Mouse (Mus musculus) left cerebral cortex, postnatal 25 days (tissue): Measurements from ENCODE around the gene Dohh. TPM values are rescaled to one million over a fixed set of nuclear protein-coding genes. Genes with fewer than 3 reads are reported as not detected.

ENCODE experiments used
- DNase-seq, 2 experiments: peaks; one replicate each; pipeline ENCODE4 v3.0.0; 2022; ENCODE audit warnings: low spot score in 2 of 2, mixed read lengths in 1 of 2
- intact Hi-C: fragments of 180-260 bp; cut with DNase I; formaldehyde crosslinking; loops from one replicate; pipeline ENCODE4 v1.15.1; 2025
- total RNA-seq, 2 experiments: library from RNA; stranded (reverse); gene quantifications; 2 replicates each; pipeline ENCODE4 v1.2.3; 2021

The Dohh gene
- total RNA-seq, 2 experiments from 2014 or later, result 83.7 to 87.7 TPM

- intact Hi-C loops, result no loop called here
- peak; percentile 100 for DNase-seq
Measured at GRCm38 (mm10) chr10:81378553-81379182, 5.6 kb upstream of the Dohh start.

DNA sequence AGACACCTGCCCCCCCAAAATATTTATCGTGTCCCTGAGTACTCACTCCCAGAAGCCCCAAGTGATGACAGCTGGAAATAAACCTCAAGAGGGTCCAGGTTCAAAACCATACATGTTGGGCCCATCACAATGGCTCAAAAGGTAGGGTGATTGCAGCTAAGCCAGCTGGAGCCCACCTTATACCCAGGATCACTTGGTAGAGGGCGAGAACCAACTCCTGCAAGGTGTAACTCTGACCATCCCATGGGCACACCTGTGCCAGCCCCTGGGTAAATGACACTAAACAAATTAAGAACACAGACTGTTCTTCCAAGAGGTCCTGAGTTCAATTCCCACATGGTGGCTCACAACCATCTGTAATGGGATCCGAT lies 5.1 kb upstream of the Dohh start:
- intact Hi-C loops, result no loop called here
- no peak for DNase-seq

- DNase-seq, result no peak
- intact Hi-C loops, result no loop called here
Measured at GRCm38 (mm10) chr10:81379809-81380378, 4.3 kb upstream of the Dohh start.

DNA sequence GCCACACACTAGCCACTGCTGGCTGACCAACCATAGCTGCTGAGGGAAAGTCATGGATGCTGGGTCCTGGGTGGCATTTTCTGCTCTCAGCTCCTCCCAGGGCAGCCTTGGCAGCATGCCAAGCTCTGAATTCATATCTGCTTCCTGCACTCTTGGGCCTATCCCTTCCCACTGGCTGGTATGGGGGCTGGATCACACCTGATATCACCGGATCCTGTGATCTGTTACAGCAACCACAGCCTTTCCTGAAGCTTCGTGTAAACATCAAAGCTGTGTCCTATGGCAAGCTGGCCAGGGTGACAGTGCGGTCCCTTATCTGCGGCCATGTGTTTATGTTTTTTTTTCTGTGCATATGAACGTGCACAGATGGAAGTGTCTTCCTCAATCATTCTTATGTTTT lies 2.2 kb upstream of the Dohh start:
- intact Hi-C loops, result no loop called here
- no peak for DNase-seq

DNA sequence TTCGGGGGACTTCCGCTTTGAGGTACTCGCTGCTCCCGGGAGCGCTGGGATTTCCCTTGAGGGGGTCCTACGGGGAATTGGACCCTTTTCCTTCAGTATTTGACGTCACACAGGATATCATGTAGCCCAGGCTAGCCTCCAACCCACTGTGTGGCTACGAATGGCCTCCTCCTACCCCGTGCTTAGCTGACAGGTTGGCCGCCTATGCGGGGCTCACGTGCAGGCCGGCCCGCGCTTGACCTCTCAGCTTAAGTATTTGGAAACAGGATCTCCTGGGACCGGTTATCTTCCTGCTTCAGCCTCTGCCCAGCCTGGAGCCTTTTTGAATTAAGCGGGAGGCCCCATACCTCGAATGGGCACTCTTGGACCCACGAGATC lies 366 bp downstream of the Dohh start:
- intact Hi-C loops, result no loop called here
- no peak for DNase-seq

GRCm38 (mm10) chr10:81385603-81386306 lies 1.5 kb downstream of the Dohh start:
- intact Hi-C loops, result no loop called here
- DNase-seq, result no peak

GRCm38 (mm10) chr10:81387716-81388115 lies 3.5 kb downstream of the Dohh start:
- no peak for DNase-seq
- intact Hi-C loops, result no loop called here

DNA sequence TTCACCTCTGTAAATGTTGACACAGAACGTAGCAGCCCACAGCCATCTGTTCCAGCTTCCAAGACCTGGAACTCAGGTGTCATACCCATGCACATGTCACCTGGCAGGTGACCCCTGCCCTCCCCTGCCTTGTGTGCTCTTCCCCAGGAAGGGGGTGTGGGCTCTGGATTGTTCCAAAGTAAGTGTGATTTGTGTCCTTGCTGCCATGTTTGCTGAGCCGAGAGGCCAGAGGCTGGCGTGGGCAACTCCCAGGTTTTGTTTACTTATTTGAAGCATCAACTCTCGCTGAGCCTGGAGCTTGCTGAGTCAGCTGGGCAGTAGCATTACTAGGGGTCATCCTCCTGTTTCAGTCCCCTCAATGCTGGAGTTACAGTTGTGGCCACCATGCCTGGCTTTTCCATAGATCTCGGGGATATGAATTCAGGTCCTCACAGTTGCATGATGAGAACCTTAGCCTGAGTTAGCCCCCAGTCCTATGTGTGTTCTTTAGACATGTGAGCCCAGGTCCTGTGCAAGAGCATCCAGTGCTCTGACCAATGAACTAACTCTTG lies 4.4 kb downstream of the Dohh start, which contains the start of gene Gm48552:
TSS of gene Gm48552 (plus strand) at position 501 of the 551 bp plus-strand sequence.
- intact Hi-C loops, result loop anchor here (1.0 kb wide), 1 partner anchor 62 kb away; no protein-coding TSS in a partner anchor
- DNase-seq, result no peak

DNA sequence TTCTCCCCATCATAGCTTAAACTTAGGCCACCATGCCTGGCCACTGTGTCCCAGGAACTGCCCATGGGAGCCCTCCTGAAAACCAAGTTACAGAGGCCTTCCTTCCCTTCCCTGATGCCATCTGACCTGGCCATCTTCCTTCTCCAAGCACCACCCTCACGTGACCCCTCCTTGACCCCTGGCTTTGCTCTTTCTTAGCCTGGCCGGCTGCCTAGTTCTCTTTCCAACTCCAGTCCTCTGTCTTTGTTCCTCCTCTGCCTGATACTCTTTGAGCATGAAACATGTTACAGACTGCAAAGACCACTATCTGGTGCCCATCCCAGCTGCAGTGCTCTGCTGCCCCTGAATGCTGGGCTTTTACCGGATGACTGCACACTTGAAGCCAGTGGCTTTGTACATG lies 5.1 kb downstream of the Dohh start:
- intact Hi-C loops, result loop anchor here (1.0 kb wide), 1 partner anchor 61 kb away; no protein-coding TSS in a partner anchor
- no peak for DNase-seq

DNA sequence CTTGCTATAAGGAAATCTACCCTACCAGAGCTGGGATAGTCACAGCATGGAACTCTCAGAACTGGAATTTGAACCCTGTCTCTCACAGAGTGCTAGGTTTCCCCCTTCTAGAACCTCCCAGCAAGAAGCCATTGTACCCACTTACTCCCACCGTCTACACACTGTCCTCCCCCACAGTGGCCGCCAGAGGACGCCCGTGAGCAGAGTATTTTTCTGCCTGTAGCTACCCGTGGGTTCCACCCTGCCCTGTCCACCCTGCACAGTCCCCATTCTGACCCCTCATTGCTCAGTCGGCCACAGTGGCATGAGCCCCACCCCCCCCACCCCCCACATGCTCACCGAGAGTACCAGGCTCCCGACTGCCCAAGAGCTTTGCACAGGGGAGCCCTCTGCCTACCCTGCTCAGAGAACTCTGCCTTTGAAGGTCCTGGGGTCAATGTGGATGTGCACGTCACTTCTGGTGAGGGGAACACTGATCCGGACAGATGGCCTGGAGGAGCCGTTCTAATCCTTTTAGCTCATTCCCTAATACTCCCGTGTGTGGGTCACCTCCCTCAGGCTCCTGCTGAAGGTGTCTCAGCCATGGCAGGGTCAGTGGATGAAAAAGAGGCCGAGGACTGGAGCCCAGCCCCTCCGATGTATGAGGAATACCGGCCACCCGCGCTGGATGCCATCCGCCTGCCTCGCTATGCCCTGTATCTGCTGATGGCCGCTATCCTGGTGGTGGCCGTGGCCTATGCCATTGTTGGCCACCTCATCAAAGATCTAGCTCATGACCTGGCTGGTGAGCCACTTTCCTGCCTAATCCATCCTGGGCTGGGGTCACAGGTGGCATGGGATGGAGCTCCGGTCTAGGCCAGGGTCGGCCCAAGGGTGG lies 5.8 kb downstream of the Dohh start:
- peak; percentile 70 to 76 for DNase-seq
- intact Hi-C loops, result loop anchor here (1.0 kb wide), 1 partner anchor 60 kb away; no protein-coding TSS in a partner anchor

DNA sequence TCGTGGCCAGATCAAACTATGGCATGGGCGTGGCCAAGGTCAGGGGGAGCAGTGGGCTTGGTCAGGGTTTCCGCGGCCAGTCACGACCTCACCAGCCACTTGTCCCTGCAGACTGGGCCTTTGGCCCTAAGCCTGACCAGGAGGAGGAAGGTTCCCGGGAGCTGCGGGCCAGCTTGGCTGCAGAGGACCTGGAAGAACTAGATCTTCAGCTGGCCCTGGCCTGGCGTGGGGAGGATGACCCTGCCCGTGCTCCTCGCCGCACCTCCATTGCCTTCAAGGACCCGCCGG lies 6.4 kb downstream of the Dohh start:
- DNase-seq, result no peak
- intact Hi-C loops, result no loop called here

- intact Hi-C loops, result no loop called here
- DNase-seq, result no peak
Measured at GRCm38 (mm10) chr10:81392270-81392669, 8.0 kb downstream of the Dohh start.

DNA sequence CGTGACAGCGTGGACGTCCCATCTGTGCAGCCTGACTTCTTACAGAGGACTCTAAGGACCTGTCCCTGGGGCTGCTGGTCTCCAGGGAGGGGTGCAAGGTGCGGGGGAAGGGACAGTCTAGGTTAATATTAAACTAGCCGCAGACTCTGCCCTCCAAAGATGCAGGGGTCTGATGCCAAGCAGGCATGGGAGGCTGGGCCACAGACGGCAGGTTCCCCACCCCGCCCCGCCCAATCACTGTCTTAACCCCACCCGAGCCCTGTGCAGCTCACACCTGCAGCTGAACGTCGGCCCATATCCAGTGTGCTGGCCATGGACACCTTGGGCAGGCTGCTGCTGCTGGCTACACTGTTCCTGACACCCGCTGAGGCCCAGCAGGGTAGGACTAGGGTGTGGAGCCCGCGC lies 8.6 kb downstream of the Dohh start, which contains the start of gene Smim24:
TSS of gene Smim24 (plus strand) at position 271 of the 405 bp plus-strand sequence.
- intact Hi-C loops, result no loop called here
- DNase-seq, result no peak

- intact Hi-C loops, result no loop called here
- no peak for DNase-seq
Measured at GRCm38 (mm10) chr10:81393456-81394063, 9.3 kb downstream of the Dohh start.

GRCm38 (mm10) chr10:81395127-81395526 lies 10.9 kb downstream of the Dohh start:
- intact Hi-C loops, result no loop called here
- peak in 1 of 2 experiments; percentile 61 for DNase-seq

GRCm38 (mm10) chr10:81395865-81396264 lies 11.6 kb downstream of the Dohh start:
- intact Hi-C loops, result no loop called here

DNA sequence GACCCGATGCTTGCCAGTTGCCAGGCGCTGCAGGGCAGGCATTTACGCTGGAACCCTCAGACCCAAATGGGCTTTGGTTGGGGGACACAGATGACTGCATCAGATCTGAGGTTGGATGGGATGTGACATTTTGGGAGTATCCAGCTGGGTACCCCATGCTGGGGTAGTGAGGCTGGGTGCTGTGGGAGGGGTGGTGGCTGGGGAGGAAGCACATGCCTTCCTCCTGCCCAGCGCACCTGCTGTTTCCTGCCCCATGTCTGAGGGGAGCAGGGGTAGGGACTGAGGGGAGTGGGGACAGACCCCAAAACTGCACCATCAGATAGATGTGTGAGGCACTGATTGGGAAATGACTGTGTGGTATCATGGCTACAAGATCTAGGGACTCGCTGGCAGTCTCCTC lies 12.5 kb downstream of the Dohh start:
- no peak for DNase-seq
- intact Hi-C loops, result no loop called here

More at GRCm38 (mm10) chr10:81395865-81396264, 11.6 kb downstream of the Dohh start:
- DNase-seq, result no peak

DNA sequence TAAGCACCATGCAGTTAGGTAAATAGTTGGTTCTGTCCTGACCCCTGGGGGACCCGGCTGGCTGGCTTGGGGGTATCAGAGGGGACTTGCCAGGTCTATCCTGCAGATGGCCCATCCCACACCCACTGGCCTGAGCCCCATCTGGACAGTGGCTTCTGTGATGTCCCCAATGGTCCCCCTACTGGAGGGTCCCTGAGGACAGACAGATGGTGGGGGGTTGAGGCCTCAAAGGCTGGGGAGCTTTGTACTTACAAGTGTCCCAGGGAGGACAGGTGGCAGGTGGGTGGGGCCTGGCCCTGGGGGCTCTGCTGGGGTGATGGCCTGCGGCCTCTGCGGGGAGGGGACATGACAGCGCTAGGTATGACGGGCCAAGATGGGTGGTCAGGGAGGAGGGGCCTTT lies 15.1 kb downstream of the Dohh start:
- no peak for DNase-seq
- intact Hi-C loops, result no loop called here

- intact Hi-C loops, result no loop called here
- no peak for DNase-seq
Measured at GRCm38 (mm10) chr10:81399798-81400308, 15.6 kb downstream of the Dohh start.
